Mouse (Mus musculus) midbrain, embryonic 15.5 days (tissue): Measurements from ENCODE around the gene 4930470P17Rik. TPM values are rescaled to one million over a fixed set of nuclear protein-coding genes. Genes with fewer than 3 reads are reported as not detected.
"Not testable (repeated sequence)": the region's sequence is repeated elsewhere in the genome, so short reads cannot be mapped to it uniquely, and the experiment has no call there.

Experiments
- ATAC-seq: fragments of 200-750 bp; cut with Nextera tagmentation; replicated peaks from 2 replicates; pipeline ENCODE4 v1.8.0; 2017; ENCODE audit warnings: moderate TSS enrichment
- H3K27ac ChIP-seq: fragments of 300-500 bp; sonication (generic); 2 replicates; pipeline ENCODE4 v1.5.1; 2015; ENCODE audit warnings: mild to moderate bottlenecking, inconsistent platforms
- H3K27me3 ChIP-seq: fragments of 300-500 bp; sonication (generic); replicated peaks from 2 replicates; pipeline ENCODE4 v1.6.1; 2015; ENCODE audit warnings: inconsistent platforms
- H3K36me3 ChIP-seq: fragments of 300-500 bp; sonication (generic); replicated peaks from 2 replicates; pipeline ENCODE4 v1.6.1; 2015; ENCODE audit warnings: inconsistent platforms
- H3K4me1 ChIP-seq: fragments of 300-500 bp; sonication (generic); 2 replicates; pipeline ENCODE4 v1.6.1; 2015; ENCODE audit warnings: inconsistent platforms
- H3K4me2 ChIP-seq: fragments of 300-500 bp; sonication (generic); 2 replicates; pipeline ENCODE4 v1.6.1; 2015; ENCODE audit warnings: inconsistent platforms, mild to moderate bottlenecking, moderate library complexity
- H3K4me3 ChIP-seq: fragments of 300-500 bp; sonication (generic); 2 replicates; pipeline ENCODE4 v1.5.1; 2015; ENCODE audit warnings: mild to moderate bottlenecking, inconsistent platforms
- H3K9ac ChIP-seq: fragments of 300-500 bp; sonication (generic); 2 replicates; pipeline ENCODE4 v1.6.1; 2015; ENCODE audit warnings: mild to moderate bottlenecking, inconsistent platforms
- H3K9me3 ChIP-seq: fragments of 300-500 bp; sonication (generic); 2 replicates; pipeline ENCODE4 v1.6.1; 2016; ENCODE audit warnings: inconsistent platforms
- WGBS: fragments of 180-500 bp; shearing (Covaris S2); methylation state at CpG from one replicate; pipeline ENCODE4 v1.1.7; 2015; ENCODE audit warnings: mixed read lengths; 5-methylcytosine and 5-hydroxymethylcytosine counted together
- polyA plus RNA-seq: library from polyadenylated mRNA; unstranded; fragments of >200 nt; fragmentation: Nextera tagmentation; extraction: Ambion mirVana; gene quantifications from 2 replicates; pipeline ENCODE4 v1.2.1, GENCODE M21; 2015

The 4930470P17Rik gene
- not detected in 2 replicates for polyA plus RNA-seq

DNA sequence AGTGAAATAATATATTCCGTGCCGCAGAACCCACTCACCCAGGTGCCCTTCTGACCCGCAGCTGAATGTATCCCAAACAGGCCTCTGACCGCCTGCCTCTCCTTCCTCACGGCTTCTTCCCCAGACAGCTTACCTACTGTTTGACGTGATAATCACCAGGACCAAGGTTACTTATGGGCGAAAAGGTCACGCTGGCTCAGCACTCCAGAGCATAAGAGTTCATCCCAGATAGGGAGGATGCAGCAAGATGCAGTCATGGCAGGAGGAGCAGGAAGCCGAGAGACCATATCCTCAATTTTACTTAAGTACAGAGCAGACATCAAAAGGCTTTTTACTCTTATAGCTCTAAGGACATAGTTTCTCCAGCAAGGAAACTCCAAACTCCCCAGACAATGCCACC lies at the start of gene 4930470P17Rik:
TSS of gene 4930470P17Rik (minus strand) at position 101 of the 400 bp plus-strand sequence.
- Histone ChIP-seq H3K27ac (no peak within 1 kb of the TSS), H3K4me2 (no peak within 1 kb of the TSS), H3K36me3 (no peaks in the 10 kb centered on the region), H3K9ac (no peak within 1 kb of the TSS), H3K27me3 (no peaks in the 10 kb centered on the region), H3K4me3 (no peak within 1 kb of the TSS), H3K4me1 (no peaks in the 10 kb centered on the region), H3K9me3 (no peaks in the 10 kb centered on the region)
- 67% methylated on average over 9 of the region's 9 CpGs for WGBS
- ATAC-seq: no peak

DNA sequence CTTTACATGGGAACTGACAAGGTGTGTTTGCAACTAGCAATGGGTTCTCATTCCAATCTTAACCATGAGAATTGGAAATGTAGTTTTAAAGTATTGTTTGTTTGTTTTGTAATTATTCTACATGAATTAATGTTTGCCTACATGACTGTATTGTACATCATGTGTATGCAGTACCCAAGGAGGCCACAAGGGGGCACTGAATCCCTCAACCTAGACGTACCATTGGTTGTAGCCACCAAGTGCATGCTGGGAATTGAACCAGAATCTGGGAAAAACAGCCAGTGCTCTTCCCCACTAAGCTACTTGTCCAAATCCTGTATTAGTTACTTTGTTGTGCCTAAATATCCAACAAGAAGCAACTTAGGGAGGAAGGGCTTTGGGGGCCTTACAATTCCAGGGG lies 49.7 kb upstream of the 4930470P17Rik start:
- H3K27ac ChIP-seq: no peak overlapping the region
- H3K27me3 ChIP-seq: no peaks in the 10 kb centered on the region
- H3K4me3 ChIP-seq: no peak overlapping the region
- ATAC-seq: no peak
- 89% methylated on average over 1 of the region's 1 CpGs for WGBS
- H3K9me3 ChIP-seq: no peaks in the 10 kb centered on the region
- no peak overlapping the region for H3K4me2 ChIP-seq
- peaks cover 9% of the 10 kb centered on the region for H3K4me1 ChIP-seq
- no peaks in the 10 kb centered on the region for H3K36me3 ChIP-seq
- no peak overlapping the region for H3K9ac ChIP-seq

DNA sequence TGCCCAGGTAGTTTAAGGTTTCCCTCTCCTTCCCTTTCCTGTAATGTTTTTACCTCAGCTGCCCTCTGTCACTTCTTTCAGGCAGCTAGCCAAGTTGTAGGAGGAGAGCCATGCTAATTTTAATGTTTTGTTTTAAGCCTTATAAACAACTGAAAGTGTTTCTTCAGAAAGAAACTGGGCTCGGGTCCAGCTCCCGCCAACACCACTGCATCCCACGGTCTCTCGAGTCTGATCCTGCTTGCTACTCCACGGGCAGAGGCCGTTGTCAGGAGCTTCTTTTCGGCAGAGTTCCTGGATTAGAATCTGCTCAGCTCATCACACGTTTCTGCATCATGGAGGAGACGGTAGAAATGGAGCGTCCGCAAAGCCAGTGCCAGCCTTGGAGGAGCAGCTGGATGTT lies 46.7 kb upstream of the 4930470P17Rik start:
- 68% methylated on average over 11 of the region's 11 CpGs for WGBS
- ATAC-seq: no peak
- Histone ChIP-seq H3K4me1 (peaks cover 5% of the 10 kb centered on the region), H3K9ac (no peak overlapping the region), H3K27me3 (no peaks in the 10 kb centered on the region), H3K36me3 (no peaks in the 10 kb centered on the region), H3K27ac (no peak overlapping the region), H3K4me2 (no peak overlapping the region), H3K4me3 (no peak overlapping the region), H3K9me3 (no peaks in the 10 kb centered on the region)

DNA sequence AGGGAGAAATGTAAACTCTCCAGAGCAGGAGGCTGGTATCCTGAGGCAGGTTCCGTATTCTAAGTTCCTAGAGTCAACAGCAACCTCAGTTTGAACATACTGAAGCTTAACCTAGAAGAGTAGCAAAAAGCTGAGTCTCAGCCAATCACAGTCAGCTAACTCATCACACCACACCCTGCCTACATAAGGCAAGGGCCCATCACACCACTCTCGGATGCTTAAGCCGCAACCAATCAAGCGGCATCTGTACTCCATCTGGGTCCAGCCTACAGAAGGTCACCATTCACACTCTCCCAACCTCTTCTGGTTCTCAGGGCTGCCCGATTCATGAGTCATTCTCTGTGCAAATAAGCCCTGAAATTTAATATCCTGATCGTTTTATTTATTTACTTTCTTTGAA lies 44.4 kb upstream of the 4930470P17Rik start:
- H3K4me3 ChIP-seq: no peak overlapping the region
- H3K27ac ChIP-seq: no peak overlapping the region
- H3K9ac ChIP-seq: no peak overlapping the region
- H3K4me1 ChIP-seq: peaks cover 8% of the 10 kb centered on the region; the same call in 1 of the 2 replicates
- no peaks in the 10 kb centered on the region for H3K36me3 ChIP-seq
- no peaks in the 10 kb centered on the region for H3K9me3 ChIP-seq
- no peaks in the 10 kb centered on the region for H3K27me3 ChIP-seq
- ATAC-seq: no peak
- WGBS: 96% methylated on average over 6 of the region's 6 CpGs
- no peak overlapping the region for H3K4me2 ChIP-seq

- Histone ChIP-seq H3K27me3 (no peaks in the 10 kb centered on the region), H3K9ac (no peak overlapping the region), H3K4me3 (no peak overlapping the region), H3K9me3 (no peaks in the 10 kb centered on the region), H3K36me3 (no peaks in the 10 kb centered on the region), H3K4me2 (no peak overlapping the region), H3K4me1 (peaks cover 22% of the 10 kb centered on the region), H3K27ac (peak overlapping the region; percentile 54)
- 8% methylated on average over 4 of the region's 4 CpGs for WGBS
- peak; percentile 65 for ATAC-seq
Observed at GRCm38 (mm10) chr2:170642338-170642806, 40.6 kb upstream of the 4930470P17Rik start.

DNA sequence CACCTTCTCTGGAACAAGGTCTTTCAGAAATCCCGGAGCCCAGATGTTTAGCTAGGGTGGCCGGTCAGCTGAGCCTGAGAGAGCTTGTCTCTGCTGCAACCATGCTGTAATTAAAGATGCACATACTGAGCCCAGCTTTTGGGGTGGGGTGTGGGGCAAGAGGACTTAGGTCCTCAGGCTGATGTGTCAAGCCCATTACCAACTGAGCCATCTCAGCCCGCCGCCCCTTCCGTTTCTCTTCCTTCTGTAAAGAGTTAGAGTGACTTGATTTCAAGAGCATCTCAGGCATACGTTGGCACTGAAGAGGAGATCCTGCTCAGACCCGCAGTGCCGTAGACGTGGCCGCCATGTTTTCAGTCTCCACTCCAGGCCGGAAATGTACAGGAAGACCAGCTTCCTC lies 38.5 kb upstream of the 4930470P17Rik start:
- Histone ChIP-seq H3K36me3 (no peaks in the 10 kb centered on the region), H3K9me3 (no peaks in the 10 kb centered on the region), H3K4me1 (peaks cover 22% of the 10 kb centered on the region), H3K27ac (no peak overlapping the region), H3K9ac (no peak overlapping the region), H3K4me3 (no peak overlapping the region), H3K4me2 (no peak overlapping the region), H3K27me3 (no peaks in the 10 kb centered on the region)
- WGBS: 90% methylated on average over 11 of the region's 11 CpGs
- ATAC-seq: no peak

- no peak for ATAC-seq
- H3K27me3 ChIP-seq: no peaks in the 10 kb centered on the region
- H3K36me3 ChIP-seq: no peaks in the 10 kb centered on the region
- H3K4me2 ChIP-seq: no peak overlapping the region
- no peak overlapping the region for H3K4me3 ChIP-seq
- peaks cover 22% of the 10 kb centered on the region for H3K4me1 ChIP-seq
- H3K9me3 ChIP-seq: no peaks in the 10 kb centered on the region
- no peak overlapping the region for H3K9ac ChIP-seq
- H3K27ac ChIP-seq: peak overlapping the region; percentile 59
- WGBS: 53% methylated on average over 8 of the region's 8 CpGs
Observed at GRCm38 (mm10) chr2:170638746-170639145, 36.9 kb upstream of the 4930470P17Rik start.

- ATAC-seq: peak; percentile 58
- H3K36me3 ChIP-seq: no peaks in the 10 kb centered on the region
- no peak overlapping the region for H3K4me2 ChIP-seq
- H3K27ac ChIP-seq: no peak overlapping the region
- H3K9ac ChIP-seq: no peak overlapping the region
- 98% methylated on average over 2 of the region's 2 CpGs for WGBS
- H3K4me3 ChIP-seq: no peak overlapping the region
- H3K4me1 ChIP-seq: no peaks in the 10 kb centered on the region
- H3K27me3 ChIP-seq: no peaks in the 10 kb centered on the region
- H3K9me3 ChIP-seq: no peaks in the 10 kb centered on the region
Observed at GRCm38 (mm10) chr2:170632998-170633622, 31.3 kb upstream of the 4930470P17Rik start.

GRCm38 (mm10) chr2:170632386-170632785 lies 30.6 kb upstream of the 4930470P17Rik start:
- no peak overlapping the region for H3K4me2 ChIP-seq
- no peaks in the 10 kb centered on the region for H3K27me3 ChIP-seq
- H3K4me3 ChIP-seq: no peak overlapping the region
- H3K9me3 ChIP-seq: no peaks in the 10 kb centered on the region
- H3K4me1 ChIP-seq: no peaks in the 10 kb centered on the region
- H3K27ac ChIP-seq: no peak overlapping the region
- no peaks in the 10 kb centered on the region for H3K36me3 ChIP-seq
- H3K9ac ChIP-seq: no peak overlapping the region
- ATAC-seq: no peak

GRCm38 (mm10) chr2:170631375-170631774 lies 29.6 kb upstream of the 4930470P17Rik start:
- Histone ChIP-seq H3K27me3 (no peaks in the 10 kb centered on the region), H3K4me2 (no peak overlapping the region), H3K4me1 (no peaks in the 10 kb centered on the region), H3K36me3 (no peaks in the 10 kb centered on the region), H3K27ac (no peak overlapping the region), H3K9ac (no peak overlapping the region), H3K4me3 (no peak overlapping the region), H3K9me3 (no peaks in the 10 kb centered on the region)
- WGBS: 98% methylated on average over 1 of the region's 1 CpGs
- ATAC-seq: no peak

- no peak overlapping the region for H3K4me2 ChIP-seq
- H3K36me3 ChIP-seq: no peaks in the 10 kb centered on the region
- no peaks in the 10 kb centered on the region for H3K27me3 ChIP-seq
- no peak overlapping the region for H3K9ac ChIP-seq
- no peak overlapping the region for H3K4me3 ChIP-seq
- no peaks in the 10 kb centered on the region for H3K4me1 ChIP-seq
- no peak for ATAC-seq
- H3K27ac ChIP-seq: no peak overlapping the region
- WGBS: 86% methylated on average over 11 of the region's 11 CpGs
- H3K9me3 ChIP-seq: no peaks in the 10 kb centered on the region
Observed at GRCm38 (mm10) chr2:170630553-170630952, 28.7 kb upstream of the 4930470P17Rik start.

DNA sequence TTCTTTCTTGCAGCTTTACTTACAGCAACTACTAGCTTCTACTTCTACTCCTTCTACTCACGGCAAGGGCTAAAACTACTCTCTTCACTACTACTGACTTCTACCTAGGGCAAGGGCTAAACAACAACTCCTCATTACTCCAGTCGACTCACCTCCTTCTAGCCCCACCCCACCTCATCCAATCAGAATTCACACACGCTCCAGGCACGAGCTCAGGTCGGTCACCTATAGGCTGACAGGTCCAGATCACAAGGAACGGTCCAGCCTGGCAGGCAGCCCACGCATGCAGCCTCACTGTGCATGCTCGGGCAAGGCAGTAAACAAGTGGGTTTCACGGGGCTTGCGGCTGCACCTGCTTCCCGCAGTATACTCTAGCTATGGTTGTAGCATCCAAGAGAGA lies 26.2 kb upstream of the 4930470P17Rik start:
- H3K27me3 ChIP-seq, ATAC-seq, H3K27ac ChIP-seq, H3K36me3 ChIP-seq, H3K4me1 ChIP-seq, H3K4me2 ChIP-seq, H3K9me3 ChIP-seq, H3K4me3 ChIP-seq, H3K9ac ChIP-seq: not testable (repeated sequence)
- WGBS: 88% methylated on average over 11 of the region's 11 CpGs

GRCm38 (mm10) chr2:170624201-170624880 lies 22.5 kb upstream of the 4930470P17Rik start:
- H3K4me1 ChIP-seq, ATAC-seq, H3K36me3 ChIP-seq, H3K4me2 ChIP-seq, H3K27ac ChIP-seq, H3K9ac ChIP-seq, H3K4me3 ChIP-seq, H3K27me3 ChIP-seq, H3K9me3 ChIP-seq: not testable (repeated sequence)
- 95% methylated on average over 1 of the region's 1 CpGs for WGBS
